Mouse (Mus musculus) spleen, adult 2 months (tissue): ENCODE data around the gene Ica1. TPM values are rescaled to one million over a fixed set of nuclear protein-coding genes. Genes with fewer than 3 reads are reported as not detected.

Source experiments
- DNase-seq, 2 experiments: peaks; one replicate each; pipeline versions ENCODE4 v3.0.0 to v3.0.0-alpha.2; 2012 to 2021; ENCODE audit warnings: low spot score in 2 of 2, low read depth in 1 of 2
- H3K27ac ChIP-seq: fragments of 200-500 bp; 2 replicates; pipeline ENCODE4 v1.5.1; 2012; ENCODE audit warnings: low read length, inconsistent platforms; ENCODE audit not compliant: insufficient read depth
- H3K27me3 ChIP-seq: fragments of 200-500 bp; 2 replicates; pipeline ENCODE4 v1.6.1; 2012; ENCODE audit warnings: mild to moderate bottlenecking, moderate library complexity, low read length, inconsistent platforms; ENCODE audit not compliant: control insufficient read depth, insufficient read depth
- H3K36me3 ChIP-seq: fragments of 200-500 bp; 2 replicates; pipeline ENCODE4 v1.6.1; 2012; ENCODE audit warnings: mild to moderate bottlenecking, low read length, inconsistent platforms; ENCODE audit not compliant: control insufficient read depth, insufficient read depth
- H3K4me1 ChIP-seq: fragments of 200-500 bp; 2 replicates; pipeline ENCODE4 v1.6.1; 2011; ENCODE audit warnings: inconsistent platforms; ENCODE audit not compliant: control insufficient read depth, insufficient read depth, insufficient read length
- H3K4me3 ChIP-seq: fragments of 200-500 bp; 2 replicates; pipeline ENCODE4 v1.5.1; 2011; ENCODE audit warnings: mild to moderate bottlenecking, inconsistent platforms; ENCODE audit not compliant: insufficient read depth, insufficient read length; ENCODE audit errors: extremely low read depth
- CTCF ChIP-seq: fragments of 200-500 bp; IDR thresholded peaks from 2 replicates; pipeline ENCODE4 v1.5.1; 2011; ENCODE audit warnings: mild to moderate bottlenecking, inconsistent platforms; ENCODE audit not compliant: insufficient read depth, insufficient read length, insufficient replicate concordance; ENCODE audit errors: extremely low read depth
- POLR2A ChIP-seq: fragments of 200-500 bp; IDR thresholded peaks from 2 replicates; pipeline ENCODE4 v1.6.1; 2011; ENCODE audit warnings: low read depth, low read length, inconsistent platforms
- WGBS: fragments of 180-500 bp; shearing (Covaris S2); methylation state at CpG from one replicate; pipeline ENCODE4 v1.1.7; 2018; 5-methylcytosine and 5-hydroxymethylcytosine counted together
- polyA plus RNA-seq: library from polyadenylated mRNA; depleted of rRNA; stranded (reverse); fragments of >200 nt; gene quantifications from 2 replicates; pipeline ENCODE4 v1.2.3, GENCODE M21; 2012

Gene Ica1
- polyA plus RNA-seq, 1 experiment = 1.3 TPM

DNA sequence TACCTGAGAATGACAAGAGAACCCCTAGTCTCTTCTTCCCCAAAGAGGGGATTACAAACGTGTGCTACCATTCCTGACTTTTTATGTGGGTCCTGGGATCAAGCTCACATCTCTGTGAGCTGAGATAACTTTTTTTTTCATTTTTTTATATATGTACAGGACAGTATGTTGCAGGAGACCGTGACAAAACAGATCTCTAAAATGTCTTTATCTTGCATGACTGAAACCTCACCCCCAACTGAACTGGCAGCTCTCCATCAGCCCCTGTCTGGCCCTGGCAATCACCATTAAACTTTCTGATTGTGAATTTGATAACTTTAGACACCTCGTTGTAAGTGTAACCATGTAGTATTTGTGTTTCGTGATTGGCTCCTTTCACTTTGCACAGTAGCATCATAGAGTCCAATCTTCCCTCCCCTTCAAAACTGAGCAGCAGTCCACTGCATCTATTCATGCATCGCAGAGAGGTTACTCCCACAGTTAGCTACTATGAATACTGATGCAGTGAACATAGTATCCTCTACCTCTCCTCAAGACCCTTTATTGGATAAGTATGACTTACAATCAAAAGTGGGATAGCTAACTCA, 17.5 kb downstream of the Ica1 start:
- Histone ChIP-seq H3K4me1 (no peaks in the 10 kb centered on the region), H3K4me3 (no peak overlapping the region), H3K27me3 (no peaks in the 10 kb centered on the region), H3K36me3 (no peaks in the 10 kb centered on the region), H3K27ac (no peak overlapping the region)
- TF ChIP-seq POLR2A (no peak), CTCF (no peak)
- 82% methylated on average over 5 of the region's 5 CpGs for WGBS
- DNase-seq = no peak

DNA sequence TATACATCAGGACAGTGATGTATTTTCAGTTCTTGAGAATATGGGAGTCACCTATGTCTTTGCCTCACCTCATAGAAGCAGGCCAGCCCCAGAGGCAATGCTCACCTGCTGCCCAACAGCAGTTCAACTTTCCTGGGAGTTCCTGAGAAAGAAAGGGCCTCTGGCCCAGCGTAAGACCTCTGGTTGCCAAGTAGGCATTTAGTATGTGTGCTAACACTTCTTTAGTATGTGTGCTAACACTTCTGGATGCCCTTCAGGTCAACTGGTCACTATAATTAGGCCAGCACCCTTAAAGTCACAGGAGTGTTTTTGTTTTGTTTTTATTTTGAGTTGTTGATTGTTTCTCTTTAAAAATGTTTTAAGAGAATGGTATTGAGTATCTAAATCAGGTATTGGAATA, 18.4 kb downstream of the Ica1 start:
- 94% methylated on average over 1 of the region's 1 CpGs for WGBS
- no peaks in the 10 kb centered on the region for H3K4me1 ChIP-seq

DNA sequence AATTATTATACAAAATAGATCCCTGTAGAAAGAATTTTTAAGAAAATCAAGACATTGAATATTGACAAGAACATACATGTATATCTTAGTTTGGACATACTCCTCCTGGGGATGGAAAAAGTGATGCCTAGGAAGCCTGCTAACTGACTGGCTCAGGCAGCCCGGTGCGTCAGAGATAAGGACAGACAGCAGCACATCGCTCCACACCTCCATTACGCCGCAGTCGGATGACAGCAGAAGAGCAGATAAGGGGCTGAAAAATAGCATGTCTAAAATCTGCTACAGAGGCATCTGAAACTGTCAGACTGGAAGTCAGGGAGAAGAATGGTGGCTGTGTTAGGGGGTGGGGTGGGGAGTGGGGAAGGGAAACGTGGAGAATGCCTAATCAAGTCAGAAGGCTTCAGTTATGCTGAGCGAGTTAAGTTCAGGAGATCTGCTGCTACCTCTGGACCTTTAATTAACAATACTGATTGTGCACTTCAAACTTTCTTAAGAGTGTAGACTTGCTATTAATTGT, 22.5 kb downstream of the Ica1 start:
- Histone ChIP-seq H3K4me1 (no peaks in the 10 kb centered on the region), H3K27ac (no peak overlapping the region), H3K27me3 (no peaks in the 10 kb centered on the region), H3K4me3 (no peak overlapping the region), H3K36me3 (no peaks in the 10 kb centered on the region)
- DNase-seq = no peak
- TF ChIP-seq POLR2A (no peak), CTCF (no peak)
- 78% methylated on average over 8 of the region's 8 CpGs for WGBS

More for the DNA sequence above, 18.4 kb downstream of the Ica1 start:
- no peak overlapping the region for H3K4me3 ChIP-seq
- DNase-seq = no peak
- no peaks in the 10 kb centered on the region for H3K27me3 ChIP-seq
- no peak for TF ChIP-seq POLR2A
- no peak for TF ChIP-seq CTCF
- no peak overlapping the region for H3K27ac ChIP-seq
- no peaks in the 10 kb centered on the region for H3K36me3 ChIP-seq

DNA sequence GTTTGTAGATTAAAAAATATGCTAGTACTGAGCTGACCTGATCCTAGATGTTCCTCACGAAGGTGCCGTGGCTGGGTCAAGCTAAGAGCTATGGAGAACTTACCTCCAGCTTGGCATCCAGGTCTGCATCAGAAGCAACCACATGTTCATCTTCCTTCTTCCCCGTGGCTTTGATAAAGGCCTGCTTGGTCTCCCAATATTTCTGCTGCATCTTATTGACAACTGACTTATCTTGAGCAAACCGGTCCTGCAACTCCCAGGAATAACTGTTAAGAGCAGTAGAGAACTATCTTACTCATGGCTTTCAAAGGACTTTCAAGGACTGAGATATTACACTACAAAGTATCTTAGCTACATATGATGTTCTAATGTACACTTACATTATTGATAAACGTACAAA, 23.8 kb downstream of the Ica1 start:
- no peak for DNase-seq
- 86% methylated on average over 5 of the region's 5 CpGs for WGBS
- H3K4me1 ChIP-seq = no peaks in the 10 kb centered on the region
- no peaks in the 10 kb centered on the region for H3K36me3 ChIP-seq
- no peak overlapping the region for H3K27ac ChIP-seq
- TF ChIP-seq POLR2A (no peak), CTCF (no peak)
- no peak overlapping the region for H3K4me3 ChIP-seq
- H3K27me3 ChIP-seq = no peaks in the 10 kb centered on the region

DNA sequence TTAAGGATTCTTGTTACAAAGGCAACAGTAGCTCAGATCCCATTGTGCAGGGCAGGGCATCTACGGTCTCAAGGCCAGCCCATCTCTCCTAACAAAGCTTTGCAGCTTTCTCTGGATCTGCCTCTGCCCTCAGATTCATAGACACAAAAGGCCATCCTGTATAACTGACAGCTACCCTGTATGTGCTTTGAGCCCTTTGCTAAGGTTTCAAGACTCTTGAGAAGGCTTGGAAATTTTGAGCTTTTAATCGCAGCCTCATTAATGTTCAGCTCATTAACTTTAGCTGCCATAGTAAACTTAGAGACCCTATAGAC, 24.6 kb downstream of the Ica1 start:
- no peaks in the 10 kb centered on the region for H3K36me3 ChIP-seq
- 95% methylated on average over 2 of the region's 2 CpGs for WGBS

DNA sequence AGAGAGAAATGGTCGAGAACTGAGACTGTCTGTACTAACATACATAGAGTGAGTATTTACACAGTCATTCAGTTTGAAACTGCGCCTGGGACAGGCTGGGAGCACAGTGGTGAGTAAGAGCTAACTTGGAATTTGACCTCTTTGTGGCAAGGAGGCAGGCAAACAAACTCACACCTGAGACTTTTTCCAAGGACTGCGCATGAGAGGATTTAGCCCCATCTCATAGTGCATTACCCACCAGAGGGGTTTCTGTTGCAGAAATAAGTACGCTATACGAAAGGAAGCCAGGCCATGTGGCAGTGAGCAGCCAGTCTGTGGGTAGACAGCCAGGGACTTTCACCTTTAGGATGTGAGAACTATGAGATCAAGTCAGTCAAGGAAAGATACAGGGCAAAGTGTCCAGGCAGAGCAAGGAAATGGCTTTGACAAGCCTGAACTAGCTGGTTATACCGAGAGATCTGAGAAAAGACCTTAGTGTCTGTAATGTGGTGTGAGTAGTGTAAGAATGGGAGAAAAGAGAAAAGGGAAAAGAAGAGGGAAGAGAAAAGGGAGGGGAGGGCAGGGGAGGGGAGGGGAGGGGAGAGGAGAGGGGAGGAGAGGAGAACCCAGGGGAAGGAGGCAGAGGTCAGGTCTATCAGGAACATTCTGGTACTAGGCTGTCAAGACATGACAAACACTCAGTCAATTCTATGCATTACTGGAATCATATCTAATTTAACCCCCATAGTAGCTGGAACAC, 25.1 kb downstream of the Ica1 start:
- H3K27ac ChIP-seq = no peak overlapping the region
- WGBS = 90% methylated on average over 6 of the region's 6 CpGs
- no peak for DNase-seq

More for the DNA sequence above, 24.6 kb downstream of the Ica1 start:
- Histone ChIP-seq H3K4me1 (no peaks in the 10 kb centered on the region), H3K27ac (no peak overlapping the region), H3K27me3 (no peaks in the 10 kb centered on the region), H3K4me3 (no peak overlapping the region)
- DNase-seq = no peak
- no peak for TF ChIP-seq POLR2A
- no peak for TF ChIP-seq CTCF

DNA sequence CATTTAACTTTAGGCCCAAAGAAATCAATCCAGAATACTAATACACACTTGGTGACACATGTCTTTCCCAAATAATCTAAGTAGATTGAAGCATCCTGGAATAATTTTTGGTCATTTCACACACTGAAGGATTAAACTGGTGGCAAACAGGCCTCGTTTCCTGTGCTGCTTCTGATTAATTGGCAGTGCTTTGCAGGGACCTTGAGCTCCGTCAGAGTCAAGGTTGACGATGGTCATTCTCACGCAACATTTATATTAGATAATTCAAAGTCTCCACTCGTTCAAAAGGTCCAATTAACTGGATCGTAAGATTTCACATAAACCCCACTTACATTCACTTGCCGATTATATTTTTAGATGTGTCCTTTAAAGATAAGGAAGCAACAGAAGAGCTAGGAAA, 33.4 kb downstream of the Ica1 start:
- H3K4me1 ChIP-seq = peaks cover 4% of the 10 kb centered on the region; the same call in 1 of the 2 replicates
- DNase-seq = no peak
- 80% methylated on average over 7 of the region's 7 CpGs for WGBS
- H3K36me3 ChIP-seq = no peaks in the 10 kb centered on the region
- H3K27me3 ChIP-seq = no peaks in the 10 kb centered on the region
- H3K27ac ChIP-seq = no peak overlapping the region
- TF ChIP-seq POLR2A = no peak
- TF ChIP-seq CTCF = no peak
- H3K4me3 ChIP-seq = no peak overlapping the region

More for the DNA sequence above, 25.1 kb downstream of the Ica1 start:
- Histone ChIP-seq H3K27me3 (no peaks in the 10 kb centered on the region), H3K4me3 (no peak overlapping the region), H3K36me3 (no peaks in the 10 kb centered on the region), H3K4me1 (no peaks in the 10 kb centered on the region)
- TF ChIP-seq CTCF (no peak), POLR2A (no peak)
